Comparison of ENCODE assay signal across 22 mouse cellular contexts in genomic region chr12:41047085-41047766, GRCm38 (mm10). TPM values are rescaled to one million over a fixed set of nuclear protein-coding genes. Genes with fewer than 3 reads are reported as not detected.
DNase-seq lines count a peak whose midpoint lies in the region; ATAC-seq and TF ChIP-seq lines count a peak whose summit lies in the region.
"Had no signal": no experiment of that assay in that cellular context is flagged by ENCODE, and none has a peak within 500 bp of the region (broad histone marks: within the 10 kb centered on the region; RNA-seq: fewer than 3 reads in every experiment).

No protein-coding gene starts in this region.

- H3K36me3 ChIP-seq in intestine, embryonic 15.5 days = no peaks in the 10 kb centered on the region
- H3K36me3 ChIP-seq in intestine, embryonic 16.5 days (ENCODE audit: control insufficient read depth, insufficient read depth, low read length) = no peaks in the 10 kb centered on the region
- H3K36me3 ChIP-seq in intestine, postnatal 0 days (ENCODE audit: control insufficient read depth, insufficient read depth) = no peaks in the 10 kb centered on the region
- no peaks in the 10 kb centered on the region for H3K36me3 ChIP-seq in heart, embryonic 10.5 days

- H3K4me1 ChIP-seq in intestine, embryonic 15.5 days (replicated peaks) = no peaks in the 10 kb centered on the region
- 0 out of 2 replicates have a peak, but pooled peaks cover 2% of the 10 kb centered on the region for H3K4me1 ChIP-seq in intestine, embryonic 16.5 days (ENCODE audit: control insufficient read depth, insufficient read depth, low read length)
- no peaks in the 10 kb centered on the region for H3K4me1 ChIP-seq in intestine, postnatal 0 days (replicated peaks; ENCODE audit: control insufficient read depth, insufficient read depth, low read length)
- H3K4me1 ChIP-seq in heart, embryonic 10.5 days = no peaks in the 10 kb centered on the region

- no peak overlapping the region for H3K4me2 ChIP-seq in intestine, embryonic 15.5 days (replicated peaks)
- no peak overlapping the region for H3K4me2 ChIP-seq in intestine, embryonic 16.5 days (ENCODE audit: low read depth, low read length)
- peak overlapping the region; percentile 32; the same call in 1 of the 2 replicates for H3K4me2 ChIP-seq in intestine, postnatal 0 days (replicated peaks; ENCODE audit: low read depth)

- H3K27ac ChIP-seq in intestine, embryonic 15.5 days = no peak overlapping the region
- 0 out of 2 replicates have a peak overlapping the region, but pooled peaks have one; percentile 8 for H3K27ac ChIP-seq in intestine, embryonic 16.5 days (ENCODE audit: low read length)
- no peak overlapping the region for H3K27ac ChIP-seq in intestine, postnatal 0 days (ENCODE audit: low read depth, low read length)
- no peak overlapping the region for H3K27ac ChIP-seq in heart, embryonic 10.5 days

- no peak overlapping the region for H3K9ac ChIP-seq in intestine, embryonic 15.5 days
- H3K9ac ChIP-seq in intestine, embryonic 16.5 days (ENCODE audit: low read depth, low read length) = no peak overlapping the region
- no peak overlapping the region for H3K9ac ChIP-seq in intestine, postnatal 0 days (ENCODE audit: low read depth, low read length)

- peak; percentile 18 for DNase-seq in large intestine, adult 2 months (ENCODE audit: low read depth, low spot score)
- no peak for DNase-seq in adrenal gland, postnatal 36 days
- DNase-seq in thymus, postnatal 25 days = no peak
- DNase-seq in ovary, postnatal 14 days (ENCODE audit: low spot score) = no peak
- DNase-seq in heart, embryonic 10.5 days (ENCODE audit: low spot score) = no peak
- DNase-seq: adrenal gland, adult 2 months; adrenal gland, adult 8-10 months; adrenal gland, postnatal 10 days; adrenal gland, postnatal 14 days; adrenal gland, postnatal 25 days; B cell, adult 2 months; cerebellum, adult 11 months; cerebellum, adult 11-12 months; cerebellum, adult 18-20 months had no signal

- H3K4me3 ChIP-seq in intestine, embryonic 15.5 days (replicated peaks) = no peak overlapping the region
- no peak overlapping the region for H3K4me3 ChIP-seq in intestine, embryonic 16.5 days (ENCODE audit: low read length)
- no peak overlapping the region for H3K4me3 ChIP-seq in intestine, postnatal 0 days (ENCODE audit: low read depth, low read length)
- no peak overlapping the region for H3K4me3 ChIP-seq in heart, embryonic 10.5 days

- no peak for TF ChIP-seq CTCF in intestine, postnatal 0 days (IDR thresholded peaks at IDR 0.05; ENCODE audit: low read depth)

- ATAC-seq in intestine, embryonic 15.5 days = peak; percentile 88
- ATAC-seq in intestine, embryonic 16.5 days = peak; percentile 87
- peak; percentile 86 for ATAC-seq in intestine, postnatal 0 days
- ATAC-seq: activated CD4-positive, CD25-positive, alpha-beta regulatory T cell, adult 4 months; CD4-positive, CD25-positive, alpha-beta regulatory T cell, adult 4 months; Patski had no signal

- no peaks in the 10 kb centered on the region for H3K27me3 ChIP-seq in intestine, embryonic 15.5 days (replicated peaks)
- no peaks in the 10 kb centered on the region for H3K27me3 ChIP-seq in intestine, embryonic 16.5 days (replicated peaks; ENCODE audit: control insufficient read depth, insufficient read depth, low read length)
- no peaks in the 10 kb centered on the region for H3K27me3 ChIP-seq in intestine, postnatal 0 days (replicated peaks; ENCODE audit: control insufficient read depth, insufficient read depth, low read length)
- H3K27me3 ChIP-seq in heart, embryonic 10.5 days (ENCODE audit: insufficient read depth, poor library complexity, severe bottlenecking) = no peaks in the 10 kb centered on the region
- H3K27me3 ChIP-seq: CH12.LX, Patski had no signal

- no peaks in the 10 kb centered on the region for H3K9me3 ChIP-seq in intestine, embryonic 15.5 days
- H3K9me3 ChIP-seq in intestine, embryonic 16.5 days (ENCODE audit: control insufficient read depth, low read length) = no peaks in the 10 kb centered on the region
- H3K9me3 ChIP-seq in intestine, postnatal 0 days (ENCODE audit: control insufficient read depth) = no peaks in the 10 kb centered on the region
- H3K9me3 ChIP-seq in heart, embryonic 10.5 days = no peaks in the 10 kb centered on the region
- H3K9me3 ChIP-seq: G1E had no signal

- 72% methylated on average over 12 of the region's 12 CpGs for WGBS in intestine, embryonic 15.5 days
- 76% methylated on average over 12 of the region's 12 CpGs for WGBS in intestine, embryonic 16.5 days
- WGBS in intestine, postnatal 0 days = 48% methylated on average over 12 of the region's 12 CpGs
- WGBS in large intestine, adult 2 months = 40% methylated on average over 12 of the region's 12 CpGs
- WGBS in heart, embryonic 10.5 days = 86% methylated on average over 12 of the region's 12 CpGs

RNA-seq across cellular contexts. Expression of gene Immp2l, which starts 23.3 kb away (rescaled TPM):
- 26.9 and 27.7 TPM in 2 replicates for polyA plus RNA-seq in intestine, embryonic 15.5 days (2015; fragmentation: Nextera tagmentation; extraction: Ambion mirVana)
- 36.8 TPM in 2 replicates for polyA plus RNA-seq in intestine, embryonic 16.5 days (2015; fragmentation: Nextera tagmentation; extraction: Ambion mirVana)
- polyA plus RNA-seq in intestine, postnatal 0 days (2015; fragmentation: Nextera tagmentation; extraction: Ambion mirVana) = 30.5 and 35.1 TPM in 2 replicates
- 4.2 and 11.2 TPM in 2 replicates for polyA plus RNA-seq in large intestine, adult 2 months (2012; rRNA removed)
- 10 to 100 TPM; 20.0 to 20.3 TPM for total RNA-seq in adrenal gland, postnatal 36 days (2021)
- polyA plus RNA-seq in heart, embryonic 10.5 days (2016; fragmentation: Nextera tagmentation; extraction: Ambion mirVana) = 10.0 and 11.7 TPM in 2 replicates
